Mouse (Mus musculus) WW6 (cell line): Measurements from ENCODE around the gene Krt76.

Experiments used
- DNase-seq: peaks from one replicate; pipeline ENCODE4 v3.0.0-alpha.2; 2013; ENCODE audit warnings: low read depth, low spot score

Krt76 gene

GRCm38 (mm10) chr15:101892820-101893219 lies at the start of gene Krt76:
Gene Krt76 (minus strand): TSS chr15:101892920.
- DNase-seq = no peak

DNA sequence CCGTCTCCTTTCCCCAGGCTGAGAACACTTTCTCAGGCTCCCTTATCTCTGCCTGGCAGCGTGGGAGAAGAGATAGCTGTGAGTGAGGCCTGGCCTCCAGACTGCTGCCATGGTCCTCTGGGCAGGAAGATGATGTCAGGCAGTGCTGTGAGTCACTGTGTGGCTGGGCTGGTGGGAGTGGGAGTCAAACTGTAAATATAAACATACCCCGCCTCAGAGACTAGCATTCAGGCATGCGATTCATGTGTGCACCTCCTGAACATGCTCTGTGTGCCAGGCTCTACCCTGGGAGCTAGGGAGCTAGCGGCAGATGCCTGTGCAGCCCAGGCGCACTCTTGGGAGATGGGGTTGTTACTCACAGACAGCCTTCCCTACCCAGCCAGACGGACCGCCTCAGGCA lies 49.2 kb upstream of the Krt76 start:
- no peak for DNase-seq

- no peak for DNase-seq
These were observed 47.6 kb upstream of the Krt76 start, which contains the start of gene Krt79 for GRCm38 (mm10) chr15:101940274-101940829. Gene Krt79 (minus strand): TSS chr15:101940324.

DNA sequence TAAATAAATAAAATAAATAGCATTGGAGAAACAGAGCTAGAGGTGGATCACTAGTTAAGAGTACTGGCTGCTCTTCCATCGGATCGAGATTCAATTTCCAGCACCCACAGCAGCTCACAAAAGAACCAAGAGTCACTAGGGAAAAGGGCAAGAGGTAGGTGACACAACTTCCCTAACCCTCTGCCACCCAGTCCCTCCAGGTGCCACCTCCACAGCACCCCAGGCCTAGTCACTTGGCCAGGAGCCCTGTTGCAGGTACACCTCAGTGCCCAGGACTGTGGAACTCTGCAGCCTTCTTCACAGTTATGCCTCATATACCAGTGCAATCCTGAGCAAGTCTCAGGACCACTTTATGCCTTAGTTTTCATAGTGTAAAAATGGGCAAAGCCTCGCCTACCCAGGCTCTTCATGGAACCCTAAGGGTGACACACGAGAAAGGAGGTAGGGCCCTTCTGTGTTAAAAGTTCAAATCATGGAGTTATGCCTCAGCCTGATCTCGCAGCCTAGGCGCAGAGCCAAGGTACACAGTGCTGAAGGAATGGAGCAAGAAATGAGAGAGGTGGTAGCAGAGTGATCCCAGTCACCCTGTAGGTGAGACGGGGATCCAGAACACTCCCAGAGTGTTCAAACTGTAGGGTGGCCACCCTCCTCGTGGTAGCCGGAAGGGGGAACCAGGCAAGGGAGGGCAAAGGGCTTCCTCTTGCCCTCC lies 46.0 kb upstream of the Krt76 start:
- DNase-seq = no peak

GRCm38 (mm10) chr15:101933024-101933423 lies 40.3 kb upstream of the Krt76 start:
- DNase-seq = no peak

GRCm38 (mm10) chr15:101929666-101930065 lies 36.9 kb upstream of the Krt76 start:
- DNase-seq = no peak

DNA sequence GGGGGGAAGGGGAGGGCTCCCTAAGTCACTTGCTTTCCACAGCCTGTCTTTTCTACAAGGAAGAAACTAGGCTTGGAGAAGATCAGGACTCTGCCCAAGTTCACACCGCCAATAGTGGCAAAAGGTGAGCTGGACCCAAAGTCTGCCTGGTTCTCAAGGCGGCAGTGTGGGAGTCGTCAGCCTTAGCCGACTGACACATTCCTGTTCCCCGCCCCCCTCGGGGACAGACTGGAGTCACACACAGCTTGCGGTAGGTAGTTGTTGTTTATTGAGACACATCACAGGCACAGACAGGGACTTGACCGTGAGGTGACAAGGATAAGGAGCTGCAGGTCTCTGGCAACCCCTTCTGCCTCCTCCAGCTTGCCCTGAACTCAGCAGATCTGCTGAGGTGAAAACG lies 36.4 kb upstream of the Krt76 start:
- DNase-seq = no peak

- no peak for DNase-seq
These were observed 34.8 kb upstream of the Krt76 start for GRCm38 (mm10) chr15:101927340-101928080.

DNA sequence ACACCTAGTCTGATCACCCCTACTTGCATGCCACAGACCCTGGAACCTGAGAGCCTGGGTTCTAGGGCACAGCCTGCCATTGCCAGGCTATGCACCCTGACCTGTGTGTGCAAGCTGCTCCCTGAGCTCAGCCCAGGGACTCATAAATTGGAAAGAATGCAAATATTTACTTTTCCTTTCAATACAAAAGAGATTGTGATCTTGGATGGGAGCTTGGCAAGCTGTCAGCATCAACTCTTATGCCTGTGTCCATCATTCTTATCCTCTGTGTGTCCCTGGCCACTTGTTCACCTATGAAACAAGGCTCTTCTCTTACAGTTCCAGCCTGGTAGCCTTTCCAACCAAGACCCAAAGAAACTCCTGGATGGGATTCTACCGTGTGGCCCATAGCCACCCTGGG lies 32.3 kb upstream of the Krt76 start:
- DNase-seq = no peak

DNA sequence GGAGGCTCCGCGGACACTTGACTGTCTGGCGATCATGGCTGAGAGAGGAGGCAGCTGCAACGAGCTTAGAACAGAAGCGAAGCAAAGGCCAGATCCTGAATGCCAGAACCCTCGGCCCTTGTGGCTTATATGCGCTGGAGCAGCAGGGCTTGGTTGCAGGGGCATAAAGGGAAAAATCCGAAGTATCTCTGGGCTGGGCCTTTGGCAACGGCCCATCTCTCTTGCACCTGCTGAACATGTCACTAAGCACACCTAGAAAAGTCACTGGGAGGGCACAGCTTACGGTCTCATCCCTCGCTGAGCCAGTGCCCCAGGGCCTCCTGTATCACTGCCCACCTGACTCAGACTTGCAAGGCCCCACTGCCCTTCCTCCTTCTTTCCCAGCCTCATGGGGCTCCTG lies 31.9 kb upstream of the Krt76 start, which contains the start of gene Krt4:
TSS of gene Krt4 (minus strand) at position 101 of the 400 bp plus-strand sequence.
- DNase-seq = no peak

- DNase-seq = no peak
These were observed 29.6 kb upstream of the Krt76 start for GRCm38 (mm10) chr15:101922296-101922695.

- no peak for DNase-seq
These were observed 23.4 kb upstream of the Krt76 start for GRCm38 (mm10) chr15:101916072-101916471.

DNA sequence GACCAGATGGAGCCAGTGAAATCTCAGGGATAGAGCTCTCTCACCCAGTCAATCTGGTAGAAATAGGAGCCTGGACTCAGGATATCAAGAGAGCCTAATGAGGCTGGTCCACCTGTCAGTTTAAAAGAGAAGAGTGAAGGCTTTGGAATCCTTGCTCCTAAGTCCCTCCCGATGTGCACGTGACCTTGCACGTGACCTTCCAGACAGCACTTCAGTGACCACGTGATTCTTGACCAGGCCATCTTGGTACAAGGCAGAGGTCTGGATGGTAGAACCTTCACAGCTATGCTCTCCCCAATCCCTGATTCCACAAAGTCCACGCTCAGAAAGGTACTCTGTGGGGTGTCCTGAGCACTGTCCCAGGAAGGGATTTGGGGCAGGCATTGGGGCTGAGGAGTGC lies 12.1 kb upstream of the Krt76 start:
- DNase-seq = no peak

DNA sequence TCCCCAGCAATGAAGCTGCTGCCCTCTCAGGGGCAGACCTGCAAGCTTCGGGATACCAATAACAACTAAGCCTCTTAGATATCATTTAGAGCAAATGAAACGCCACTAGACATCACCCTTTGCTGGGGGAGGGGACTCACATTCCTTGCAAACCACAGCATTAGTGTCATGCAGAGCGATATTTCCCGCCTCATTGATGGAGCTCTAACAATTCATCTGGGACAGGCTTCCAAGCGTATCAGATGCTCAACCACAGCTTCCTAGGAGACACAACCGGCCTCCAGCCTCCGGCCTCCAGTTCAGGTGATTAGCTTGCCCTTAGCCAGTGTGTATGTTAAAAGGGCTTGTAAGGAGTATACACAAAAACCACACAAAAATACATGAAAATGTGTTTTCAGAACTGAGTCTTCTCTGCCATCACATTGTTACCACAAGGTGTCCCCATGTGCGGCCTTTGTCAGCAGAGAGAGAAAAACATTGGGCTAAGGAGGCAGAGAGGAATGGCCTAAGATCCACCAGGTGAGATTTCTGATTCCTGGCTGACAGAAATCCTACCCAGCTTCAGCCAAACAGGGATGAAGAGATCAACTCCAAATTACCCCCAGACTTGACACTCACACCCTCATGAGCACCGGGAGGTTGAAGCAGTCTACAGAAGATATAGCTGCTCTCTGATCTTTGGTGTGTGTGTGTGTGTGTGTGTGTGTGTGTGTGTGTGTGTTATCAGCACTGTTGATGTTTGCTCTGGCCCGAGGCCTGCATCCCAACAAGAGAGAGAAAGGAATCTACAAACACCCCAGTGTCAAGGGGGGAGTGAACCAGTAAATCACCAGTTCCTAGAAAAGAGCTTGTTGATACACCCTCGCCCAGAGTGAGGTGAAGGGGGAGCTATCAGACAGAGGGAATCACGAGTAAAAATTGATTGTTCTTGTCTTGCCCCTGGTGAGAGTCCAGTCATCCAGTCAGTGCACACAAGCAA lies 9.7 kb upstream of the Krt76 start:
- no peak for DNase-seq

- DNase-seq = no peak
These were observed 2.5 kb upstream of the Krt76 start for GRCm38 (mm10) chr15:101895216-101895615.

GRCm38 (mm10) chr15:101879776-101880175 lies 12.9 kb downstream of the Krt76 start:
- no peak for DNase-seq

DNA sequence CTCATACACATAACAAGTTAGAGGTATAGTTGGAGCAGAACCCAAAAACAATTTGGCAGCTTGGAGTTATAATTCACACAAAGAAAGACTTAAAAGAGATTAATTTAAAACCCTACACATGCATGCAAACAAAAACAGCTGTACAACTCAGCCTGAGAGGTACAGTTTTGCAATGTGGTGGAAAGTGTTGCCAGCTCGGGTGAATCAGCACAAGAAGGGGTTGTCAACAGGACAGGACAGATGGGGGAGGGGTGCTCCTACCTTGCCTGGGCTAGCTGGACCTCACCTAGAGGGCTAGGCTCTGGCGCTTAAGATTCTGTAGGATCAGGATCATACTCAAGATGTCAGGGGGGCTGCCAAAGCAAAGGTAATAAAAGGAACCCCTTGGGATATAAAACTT lies 14.7 kb downstream of the Krt76 start:
- no peak for DNase-seq

- DNase-seq = no peak
These were observed 18.3 kb downstream of the Krt76 start for GRCm38 (mm10) chr15:101874383-101874782.

- DNase-seq = no peak
These were observed 19.5 kb downstream of the Krt76 start for GRCm38 (mm10) chr15:101873231-101873630.

- DNase-seq = no peak
These were observed 23.3 kb downstream of the Krt76 start, which contains the start of gene Krt77 for GRCm38 (mm10) chr15:101869431-101869830. Gene Krt77 (minus strand): TSS chr15:101869705.

DNA sequence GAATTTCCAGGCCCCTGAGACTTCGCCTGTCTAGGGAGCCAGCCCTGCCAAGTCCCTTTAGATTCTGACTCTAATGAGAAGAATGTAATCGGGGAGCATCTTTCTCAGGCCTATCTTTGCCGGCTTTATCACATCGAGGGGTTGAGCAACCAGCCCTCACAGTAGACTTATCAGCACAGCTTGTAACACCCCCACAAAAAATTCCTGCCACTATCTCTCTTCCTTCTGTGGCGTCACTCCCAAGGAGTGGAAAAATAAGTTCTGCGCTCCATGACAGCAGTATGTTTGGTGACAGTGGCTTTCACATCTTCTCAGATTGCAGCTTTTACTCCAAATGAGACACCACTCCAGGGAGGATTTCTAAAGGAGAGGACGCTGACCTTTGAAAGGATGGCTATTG lies 26.0 kb downstream of the Krt76 start:
- DNase-seq = no peak
